Mouse (Mus musculus) stomach, embryonic 14.5 days (tissue): ENCODE results near the gene Clec16a. TPM values are rescaled to one million over a fixed set of nuclear protein-coding genes. Genes with fewer than 3 reads are reported as not detected.

Source experiments
- ATAC-seq: fragments of 200-750 bp; cut with Nextera tagmentation; 2 replicates; pipeline ENCODE4 v1.8.0; 2017; ENCODE audit warnings: low read depth, moderate TSS enrichment; ENCODE audit not compliant: insufficient number of reproducible peaks, insufficient read depth, low FRiP score
- H3K27ac ChIP-seq: fragments of 300-500 bp; sonication (generic); 2 replicates; pipeline ENCODE4 v1.5.1; 2014; ENCODE audit warnings: mild to moderate bottlenecking, low read length, moderate library complexity, mixed read lengths
- H3K27me3 ChIP-seq: fragments of 300-500 bp; sonication (generic); 2 replicates; pipeline ENCODE4 v1.6.1; 2014; ENCODE audit warnings: low read length, control low read depth, mixed read lengths; ENCODE audit not compliant: control insufficient read depth, insufficient read depth
- H3K36me3 ChIP-seq: fragments of 300-500 bp; sonication (generic); 2 replicates; pipeline ENCODE4 v1.6.1; 2014; ENCODE audit warnings: mild to moderate bottlenecking, control low read depth, low read length, moderate library complexity, mixed read lengths; ENCODE audit not compliant: control insufficient read depth, insufficient read depth
- H3K4me1 ChIP-seq: fragments of 300-500 bp; sonication (generic); 2 replicates; pipeline ENCODE4 v1.6.1; 2014; ENCODE audit warnings: low read length, control low read depth, mixed read lengths; ENCODE audit not compliant: control insufficient read depth, insufficient read depth
- H3K4me2 ChIP-seq: fragments of 300-500 bp; sonication (generic); replicated peaks from 2 replicates; pipeline ENCODE4 v1.6.1; 2014; ENCODE audit warnings: low read depth, low read length, control low read depth
- H3K4me3 ChIP-seq: fragments of 300-500 bp; sonication (generic); 2 replicates; pipeline ENCODE4 v1.5.1; 2014; ENCODE audit warnings: low read depth, low read length, control low read depth
- H3K9ac ChIP-seq: fragments of 300-500 bp; sonication (generic); replicated peaks from 2 replicates; pipeline ENCODE4 v1.6.1; 2014; ENCODE audit warnings: low read depth, mild to moderate bottlenecking, control low read depth, low read length, moderate library complexity, mixed read lengths
- H3K9me3 ChIP-seq: fragments of 300-500 bp; sonication (generic); 2 replicates; pipeline ENCODE4 v1.6.1; 2016; ENCODE audit warnings: low read depth, low read length, control low read depth; ENCODE audit not compliant: control insufficient read depth
- WGBS: fragments of 180-500 bp; shearing (Covaris S2); extraction: QIAGEN DNeasy Blood & Tissue Kit; methylation state at CpG from one replicate; pipeline ENCODE4 v1.1.7; 2014; 5-methylcytosine and 5-hydroxymethylcytosine counted together
- polyA plus RNA-seq: library from polyadenylated mRNA; unstranded; fragments of >200 nt; fragmentation: Nextera tagmentation; extraction: Ambion mirVana; gene quantifications from 2 replicates; pipeline ENCODE4 v1.2.1, GENCODE M21; 2014

Gene Clec16a
- polyA plus RNA-seq, 1 experiment from 2014 or later, result 38.9 TPM

GRCm38 (mm10) chr16:10628030-10628555 lies 83.0 kb downstream of the Clec16a start:
- WGBS, result 80% methylated on average over 4 of the region's 4 CpGs
- ATAC-seq, result no peak
- H3K4me2 ChIP-seq, result no peak overlapping the region
- no peaks in the 10 kb centered on the region for H3K27me3 ChIP-seq
- H3K4me3 ChIP-seq, result no peak overlapping the region
- H3K36me3 ChIP-seq, result no peaks in the 10 kb centered on the region; the same call in 1 of the 2 replicates
- no peak overlapping the region for H3K27ac ChIP-seq
- no peaks in the 10 kb centered on the region for H3K9me3 ChIP-seq
- peaks cover 8% of the 10 kb centered on the region for H3K4me1 ChIP-seq
- H3K9ac ChIP-seq, result no peak overlapping the region

- Histone ChIP-seq H3K4me2 (no peak overlapping the region), H3K9ac (no peak overlapping the region), H3K4me1 (peaks cover 8% of the 10 kb centered on the region), H3K36me3 (no peaks in the 10 kb centered on the region; the same call in 1 of the 2 replicates), H3K9me3 (no peaks in the 10 kb centered on the region), H3K27ac (peak overlapping the region; percentile 55; the same call in 1 of the 2 replicates), H3K27me3 (no peaks in the 10 kb centered on the region), H3K4me3 (no peak overlapping the region)
- WGBS, result 31% methylated on average over 3 of the region's 3 CpGs
- ATAC-seq, result peak; percentile 82
Observed at GRCm38 (mm10) chr16:10628960-10629359, 83.8 kb downstream of the Clec16a start.

GRCm38 (mm10) chr16:10629361-10629760 lies 84.2 kb downstream of the Clec16a start:
- no peak; the same call in 1 of the 2 replicates for ATAC-seq
- 52% methylated on average over 3 of the region's 3 CpGs for WGBS
- peak overlapping the region; percentile 55; the same call in 1 of the 2 replicates for H3K27ac ChIP-seq
- H3K9me3 ChIP-seq, result no peaks in the 10 kb centered on the region
- H3K9ac ChIP-seq, result no peak overlapping the region
- H3K4me2 ChIP-seq, result no peak overlapping the region
- no peaks in the 10 kb centered on the region for H3K27me3 ChIP-seq
- peaks cover 8% of the 10 kb centered on the region for H3K4me1 ChIP-seq
- H3K4me3 ChIP-seq, result no peak overlapping the region
- H3K36me3 ChIP-seq, result no peaks in the 10 kb centered on the region; the same call in 1 of the 2 replicates

GRCm38 (mm10) chr16:10634940-10635339 lies 89.8 kb downstream of the Clec16a start:
- Histone ChIP-seq H3K27ac (no peak overlapping the region), H3K36me3 (no peaks in the 10 kb centered on the region), H3K9ac (no peak overlapping the region), H3K9me3 (no peaks in the 10 kb centered on the region), H3K4me1 (peaks cover 12% of the 10 kb centered on the region; the same call in 1 of the 2 replicates), H3K4me2 (no peak overlapping the region), H3K4me3 (no peak overlapping the region), H3K27me3 (no peaks in the 10 kb centered on the region)
- WGBS, result 85% methylated on average over 3 of the region's 3 CpGs
- no peak for ATAC-seq

GRCm38 (mm10) chr16:10637898-10638297 lies 92.8 kb downstream of the Clec16a start:
- Histone ChIP-seq H3K4me1 (peaks cover 12% of the 10 kb centered on the region; the same call in 1 of the 2 replicates), H3K9me3 (no peaks in the 10 kb centered on the region), H3K27me3 (no peaks in the 10 kb centered on the region), H3K4me3 (no peak overlapping the region), H3K27ac (no peak overlapping the region), H3K4me2 (no peak overlapping the region), H3K9ac (no peak overlapping the region), H3K36me3 (no peaks in the 10 kb centered on the region)
- 51% methylated on average over 3 of the region's 3 CpGs for WGBS
- ATAC-seq, result no peak

GRCm38 (mm10) chr16:10639111-10639889 lies 94.2 kb downstream of the Clec16a start:
- no peaks in the 10 kb centered on the region for H3K36me3 ChIP-seq
- 67% methylated on average over 13 of the region's 13 CpGs for WGBS
- no peak overlapping the region for H3K9ac ChIP-seq
- no peak for ATAC-seq
- H3K4me1 ChIP-seq, result peaks cover 12% of the 10 kb centered on the region; the same call in 1 of the 2 replicates
- no peaks in the 10 kb centered on the region for H3K27me3 ChIP-seq
- H3K4me2 ChIP-seq, result no peak overlapping the region
- no peaks in the 10 kb centered on the region for H3K9me3 ChIP-seq
- H3K27ac ChIP-seq, result no peak overlapping the region
- no peak overlapping the region for H3K4me3 ChIP-seq

- no peaks in the 10 kb centered on the region for H3K36me3 ChIP-seq
- WGBS, result 9% methylated on average over 5 of the region's 5 CpGs
- ATAC-seq, result peak; percentile 65; the same call in 1 of the 2 replicates
- no peak overlapping the region for H3K4me3 ChIP-seq
- H3K4me1 ChIP-seq, result peaks cover 12% of the 10 kb centered on the region; the same call in 1 of the 2 replicates
- H3K27ac ChIP-seq, result no peak overlapping the region
- H3K4me2 ChIP-seq, result no peak overlapping the region
- H3K27me3 ChIP-seq, result no peaks in the 10 kb centered on the region
- no peak overlapping the region for H3K9ac ChIP-seq
- no peaks in the 10 kb centered on the region for H3K9me3 ChIP-seq
Observed at GRCm38 (mm10) chr16:10640041-10640440, 94.9 kb downstream of the Clec16a start.

GRCm38 (mm10) chr16:10641146-10641545 lies 96.0 kb downstream of the Clec16a start:
- Histone ChIP-seq H3K4me3 (no peak overlapping the region), H3K27me3 (no peaks in the 10 kb centered on the region), H3K9ac (no peak overlapping the region), H3K9me3 (no peaks in the 10 kb centered on the region), H3K4me2 (no peak overlapping the region), H3K27ac (no peak overlapping the region), H3K36me3 (no peaks in the 10 kb centered on the region), H3K4me1 (peaks cover 12% of the 10 kb centered on the region; the same call in 1 of the 2 replicates)
- no peak for ATAC-seq
- 72% methylated on average over 1 of the region's 1 CpGs for WGBS
